Mouse (Mus musculus): ENCODE data around the gene Rab42. TPM values are rescaled to one million over a fixed set of nuclear protein-coding genes. Genes with fewer than 3 reads are reported as not detected.

Rab42 gene
- polyA plus RNA-seq, 1 experiment = 7.2 TPM

- WGBS = 39% methylated on average over 4 of the region's 4 CpGs
- Histone ChIP-seq H3K4me3 (ENCODE audit: insufficient read depth, low read depth, low read length) (no peak overlapping the region), H3K27ac (ENCODE audit: insufficient read depth, low read depth, low read length) (peak overlapping the region; percentile 80), H3K36me3 (ENCODE audit: control insufficient read depth, insufficient read depth, low read length) (no peaks in the 10 kb centered on the region), H3K27me3 (replicated peaks; ENCODE audit: control insufficient read depth, insufficient read depth, low read length) (no peaks in the 10 kb centered on the region), H3K4me1 (ENCODE audit: control insufficient read depth, insufficient read depth, low read length) (peaks cover 8% of the 10 kb centered on the region; the same call in 1 of the 2 replicates)
- peak; percentile 82 for DNase-seq
- TF ChIP-seq POLR2A (IDR thresholded peaks at IDR 0.05; ENCODE audit: low read depth, low read length) (no peak), CTCF (conservative IDR thresholded peaks at IDR 0.05; ENCODE audit: insufficient read depth, insufficient read length, low read depth, low read length) (no peak)
Observed at GRCm38 (mm10) chr4:132346261-132346660, 43.1 kb upstream of the Rab42 start.

- Histone ChIP-seq H3K27me3 (replicated peaks; ENCODE audit: control insufficient read depth, insufficient read depth, low read length) (no peaks in the 10 kb centered on the region), H3K4me1 (ENCODE audit: control insufficient read depth, insufficient read depth, low read length) (peaks cover 8% of the 10 kb centered on the region; the same call in 1 of the 2 replicates), H3K4me3 (ENCODE audit: insufficient read depth, low read depth, low read length) (no peak overlapping the region), H3K36me3 (ENCODE audit: control insufficient read depth, insufficient read depth, low read length) (no peaks in the 10 kb centered on the region), H3K27ac (ENCODE audit: insufficient read depth, low read depth, low read length) (peak overlapping the region; percentile 80)
- TF ChIP-seq POLR2A (IDR thresholded peaks at IDR 0.05; ENCODE audit: low read depth, low read length) (no peak), CTCF (conservative IDR thresholded peaks at IDR 0.05; ENCODE audit: insufficient read depth, insufficient read length, low read depth, low read length) (no peak)
- 37% methylated on average over 5 of the region's 5 CpGs for WGBS
- no peak for DNase-seq
Observed at GRCm38 (mm10) chr4:132345843-132346212, 42.6 kb upstream of the Rab42 start.

GRCm38 (mm10) chr4:132345135-132345842, 42.1 kb upstream of the Rab42 start:
- peak; percentile 97 for DNase-seq
- Histone ChIP-seq H3K4me1 (ENCODE audit: control insufficient read depth, insufficient read depth, low read length) (peaks cover 8% of the 10 kb centered on the region; the same call in 1 of the 2 replicates), H3K36me3 (ENCODE audit: control insufficient read depth, insufficient read depth, low read length) (no peaks in the 10 kb centered on the region), H3K4me3 (ENCODE audit: insufficient read depth, low read depth, low read length) (peak overlapping the region; percentile 74), H3K27me3 (replicated peaks; ENCODE audit: control insufficient read depth, insufficient read depth, low read length) (no peaks in the 10 kb centered on the region), H3K27ac (ENCODE audit: insufficient read depth, low read depth, low read length) (peak overlapping the region; percentile 58; the same call in 1 of the 2 replicates)
- under 1% methylated on average over 82 of the region's 83 CpGs for WGBS
- no peak for TF ChIP-seq POLR2A (IDR thresholded peaks at IDR 0.05; ENCODE audit: low read depth, low read length)
- TF ChIP-seq CTCF (conservative IDR thresholded peaks at IDR 0.05; ENCODE audit: insufficient read depth, insufficient read length, low read depth, low read length) = peak; percentile 81

- H3K36me3 ChIP-seq (ENCODE audit: control insufficient read depth, insufficient read depth, low read length) = no peaks in the 10 kb centered on the region
- H3K27me3 ChIP-seq (replicated peaks; ENCODE audit: control insufficient read depth, insufficient read depth, low read length) = no peaks in the 10 kb centered on the region
- H3K4me1 ChIP-seq (ENCODE audit: control insufficient read depth, insufficient read depth, low read length) = peaks cover 8% of the 10 kb centered on the region; the same call in 1 of the 2 replicates
- no peak for DNase-seq
- peak overlapping the region; percentile 74 for H3K4me3 ChIP-seq (ENCODE audit: insufficient read depth, low read depth, low read length)
- 11% methylated on average over 13 of the region's 13 CpGs for WGBS
- TF ChIP-seq POLR2A (IDR thresholded peaks at IDR 0.05; ENCODE audit: low read depth, low read length) = no peak
- no peak for TF ChIP-seq CTCF (conservative IDR thresholded peaks at IDR 0.05; ENCODE audit: insufficient read depth, insufficient read length, low read depth, low read length)
- no peak overlapping the region for H3K27ac ChIP-seq (ENCODE audit: insufficient read depth, low read depth, low read length)
Observed at GRCm38 (mm10) chr4:132344403-132345134, 41.4 kb upstream of the Rab42 start.

- H3K4me3 ChIP-seq (ENCODE audit: insufficient read depth, low read depth, low read length) = no peak overlapping the region
- no peak for DNase-seq
- no peak overlapping the region for H3K27ac ChIP-seq (ENCODE audit: insufficient read depth, low read depth, low read length)
- H3K4me1 ChIP-seq (ENCODE audit: control insufficient read depth, insufficient read depth, low read length) = peaks cover 15% of the 10 kb centered on the region
- TF ChIP-seq POLR2A (IDR thresholded peaks at IDR 0.05; ENCODE audit: low read depth, low read length) = no peak
- WGBS = 84% methylated on average over 3 of the region's 3 CpGs
- H3K27me3 ChIP-seq (replicated peaks; ENCODE audit: control insufficient read depth, insufficient read depth, low read length) = no peaks in the 10 kb centered on the region
- H3K36me3 ChIP-seq (ENCODE audit: control insufficient read depth, insufficient read depth, low read length) = no peaks in the 10 kb centered on the region
Observed at GRCm38 (mm10) chr4:132341451-132341850, 38.3 kb upstream of the Rab42 start.

- H3K27ac ChIP-seq (ENCODE audit: insufficient read depth, low read depth, low read length) = no peak overlapping the region
- H3K4me3 ChIP-seq (ENCODE audit: insufficient read depth, low read depth, low read length) = no peak overlapping the region
- H3K4me1 ChIP-seq (ENCODE audit: control insufficient read depth, insufficient read depth, low read length) = peaks cover 8% of the 10 kb centered on the region; the same call in 1 of the 2 replicates
- H3K36me3 ChIP-seq (ENCODE audit: control insufficient read depth, insufficient read depth, low read length) = no peaks in the 10 kb centered on the region
- no peaks in the 10 kb centered on the region for H3K27me3 ChIP-seq (replicated peaks; ENCODE audit: control insufficient read depth, insufficient read depth, low read length)
- no peak for TF ChIP-seq POLR2A (IDR thresholded peaks at IDR 0.05; ENCODE audit: low read depth, low read length)
- TF ChIP-seq CTCF (conservative IDR thresholded peaks at IDR 0.05; ENCODE audit: insufficient read depth, insufficient read length, low read depth, low read length) = no peak
- peak; percentile 91 for DNase-seq
- WGBS = 39% methylated on average over 13 of the region's 13 CpGs
Observed at GRCm38 (mm10) chr4:132338943-132339342, 35.8 kb upstream of the Rab42 start.

GRCm38 (mm10) chr4:132332880-132333279, 29.7 kb upstream of the Rab42 start:
- no peaks in the 10 kb centered on the region for H3K27me3 ChIP-seq (replicated peaks; ENCODE audit: control insufficient read depth, insufficient read depth, low read length)
- no peak overlapping the region for H3K4me3 ChIP-seq (ENCODE audit: insufficient read depth, low read depth, low read length)
- no peak for TF ChIP-seq POLR2A (IDR thresholded peaks at IDR 0.05; ENCODE audit: low read depth, low read length)
- no peak for TF ChIP-seq CTCF (conservative IDR thresholded peaks at IDR 0.05; ENCODE audit: insufficient read depth, insufficient read length, low read depth, low read length)
- H3K27ac ChIP-seq (ENCODE audit: insufficient read depth, low read depth, low read length) = no peak overlapping the region
- H3K4me1 ChIP-seq (ENCODE audit: control insufficient read depth, insufficient read depth, low read length) = peaks cover 12% of the 10 kb centered on the region; the same call in 1 of the 2 replicates
- 52% methylated on average over 6 of the region's 6 CpGs for WGBS
- no peaks in the 10 kb centered on the region for H3K36me3 ChIP-seq (ENCODE audit: control insufficient read depth, insufficient read depth, low read length)
- peak; percentile 63 for DNase-seq
